Mouse (Mus musculus) urinary bladder, postnatal 4 days (tissue): ENCODE results near the gene Slc43a2.
A peak's percentile ranks its signal among the peaks of the same experiment; 100 is the strongest.
"Not testable (repeated sequence)": the region's sequence is repeated elsewhere in the genome, so short reads cannot be mapped to it uniquely, and the experiment has no call there.

Experiments used
- DNase-seq, 2 experiments: peaks; one replicate each; pipeline ENCODE4 v3.0.0; 2021 to 2022; ENCODE audit warnings: low spot score in 2 of 2

Gene Slc43a2

GRCm38 (mm10) chr11:75551961-75552441, 20.5 kb downstream of the Slc43a2 start:
- DNase-seq, result no peak

- no peak for DNase-seq
Observed at GRCm38 (mm10) chr11:75552906-75553482, 21.5 kb downstream of the Slc43a2 start.

- DNase-seq, result not testable (repeated sequence)
Observed at GRCm38 (mm10) chr11:75556006-75556405, 24.5 kb downstream of the Slc43a2 start.

GRCm38 (mm10) chr11:75557142-75557541, 25.6 kb downstream of the Slc43a2 start:
- DNase-seq, result no peak

GRCm38 (mm10) chr11:75558101-75558500, 26.6 kb downstream of the Slc43a2 start:
- no peak for DNase-seq

- DNase-seq, result no peak
Observed at GRCm38 (mm10) chr11:75559870-75560504, 28.5 kb downstream of the Slc43a2 start.

GRCm38 (mm10) chr11:75560530-75561409, 29.3 kb downstream of the Slc43a2 start:
- no peak for DNase-seq

GRCm38 (mm10) chr11:75561410-75561791, 29.9 kb downstream of the Slc43a2 start:
- DNase-seq, result no peak

GRCm38 (mm10) chr11:75562840-75563239, 31.3 kb downstream of the Slc43a2 start:
- peak in 1 of 2 experiments; percentile 21 for DNase-seq

GRCm38 (mm10) chr11:75563851-75564548, 32.5 kb downstream of the Slc43a2 start:
- DNase-seq, result peak in 1 of 2 experiments; percentile 37

GRCm38 (mm10) chr11:75565849-75566248, 34.4 kb downstream of the Slc43a2 start:
- DNase-seq, result no peak

- DNase-seq, result no peak
Observed at GRCm38 (mm10) chr11:75566276-75567196, 35.0 kb downstream of the Slc43a2 start.

GRCm38 (mm10) chr11:75567346-75568114, 36.0 kb downstream of the Slc43a2 start:
- no peak for DNase-seq

GRCm38 (mm10) chr11:75568115-75568511, 36.6 kb downstream of the Slc43a2 start:
- no peak for DNase-seq

GRCm38 (mm10) chr11:75568962-75569361, 37.5 kb downstream of the Slc43a2 start:
- DNase-seq, result no peak

GRCm38 (mm10) chr11:75570375-75571125, 39.1 kb downstream of the Slc43a2 start:
- no peak for DNase-seq

- DNase-seq, result no peak
Observed at GRCm38 (mm10) chr11:75571126-75571990, 39.9 kb downstream of the Slc43a2 start.

GRCm38 (mm10) chr11:75572301-75572791, 40.9 kb downstream of the Slc43a2 start:
- no peak for DNase-seq
